Mouse (Mus musculus) brain, embryonic 18.5 days (tissue): ENCODE measurements around the gene Dnah8.
A peak's percentile ranks its signal among the peaks of the same experiment; 100 is the strongest.

Source experiments
- DNase-seq: peaks from one replicate; pipeline ENCODE4 v3.0.0-alpha.2; 2012; ENCODE audit warnings: low read depth, low spot score

Dnah8 gene

GRCm38 (mm10) chr17:30749391-30749790, 125.2 kb downstream of the Dnah8 start:
- no peak for DNase-seq

- DNase-seq = no peak
These were observed 126.1 kb downstream of the Dnah8 start for GRCm38 (mm10) chr17:30750269-30750668.

- peak; percentile 82 for DNase-seq
These were observed 128.2 kb downstream of the Dnah8 start for GRCm38 (mm10) chr17:30752370-30752818.

GRCm38 (mm10) chr17:30753201-30753600, 129.0 kb downstream of the Dnah8 start:
- no peak for DNase-seq

- DNase-seq = no peak
These were observed 132.6 kb downstream of the Dnah8 start for GRCm38 (mm10) chr17:30756771-30757170.

GRCm38 (mm10) chr17:30760307-30760706, 136.2 kb downstream of the Dnah8 start:
- no peak for DNase-seq

GRCm38 (mm10) chr17:30764276-30764675, 140.1 kb downstream of the Dnah8 start:
- DNase-seq = no peak

- no peak for DNase-seq
These were observed 150.3 kb downstream of the Dnah8 start for GRCm38 (mm10) chr17:30774416-30774815.

GRCm38 (mm10) chr17:30775096-30775495, 150.9 kb downstream of the Dnah8 start:
- DNase-seq = no peak

GRCm38 (mm10) chr17:30781046-30781445, 156.9 kb downstream of the Dnah8 start:
- no peak for DNase-seq

GRCm38 (mm10) chr17:30782286-30782685, 158.1 kb downstream of the Dnah8 start:
- no peak for DNase-seq

GRCm38 (mm10) chr17:30788361-30788760, 164.2 kb downstream of the Dnah8 start:
- DNase-seq = no peak

- DNase-seq = no peak
These were observed 166.7 kb downstream of the Dnah8 start for GRCm38 (mm10) chr17:30790816-30791215.

GRCm38 (mm10) chr17:30792396-30792795, 168.2 kb downstream of the Dnah8 start:
- no peak for DNase-seq

GRCm38 (mm10) chr17:30796616-30797015, 172.5 kb downstream of the Dnah8 start:
- no peak for DNase-seq

- DNase-seq = no peak
These were observed 176.3 kb downstream of the Dnah8 start for GRCm38 (mm10) chr17:30800261-30800985.

- no peak for DNase-seq
These were observed 179.5 kb downstream of the Dnah8 start for GRCm38 (mm10) chr17:30803668-30804067.

- no peak for DNase-seq
These were observed 180.8 kb downstream of the Dnah8 start for GRCm38 (mm10) chr17:30804955-30805354.

GRCm38 (mm10) chr17:30805511-30806059, 181.4 kb downstream of the Dnah8 start:
- DNase-seq = no peak

- DNase-seq = no peak
These were observed 184.9 kb downstream of the Dnah8 start for GRCm38 (mm10) chr17:30808866-30809660.

GRCm38 (mm10) chr17:30809926-30810660, 185.9 kb downstream of the Dnah8 start:
- DNase-seq = no peak

- no peak for DNase-seq
These were observed 194.4 kb downstream of the Dnah8 start for GRCm38 (mm10) chr17:30818543-30818942.
